ENCODE assay signal across 9 mouse cellular contexts in genomic region chr3:109491568-109491967, GRCm38 (mm10).
A peak's percentile ranks its signal among the peaks of the same experiment; 100 is the strongest.
DNase-seq lines count a peak whose midpoint lies in the region; ATAC-seq lines count a peak whose summit lies in the region.
"Had no signal": no experiment of that assay in that cellular context is flagged by ENCODE, and none has a peak within 500 bp of the region (broad histone marks: within the 10 kb centered on the region; RNA-seq: fewer than 3 reads in every experiment).

No protein-coding gene starts in this region.

- no peak for ATAC-seq in hindbrain, embryonic 12.5 days (ENCODE audit: low FRiP score)
- ATAC-seq in cerebellum, adult (ENCODE audit: insufficient number of reproducible peaks, low FRiP score, low TSS enrichment) = peak; percentile 77; the same call in 1 of the 2 replicates
- ATAC-seq in forebrain, embryonic 15.5 days (replicated peaks) = peak; percentile 76
- peak; percentile 62; the same call in 1 of the 2 replicates for ATAC-seq in midbrain, embryonic 11.5 days (ENCODE audit: low FRiP score)

- H3K4me2 ChIP-seq in hindbrain, embryonic 12.5 days (replicated peaks) = no peak overlapping the region
- no peak overlapping the region for H3K4me2 ChIP-seq in forebrain, embryonic 15.5 days (replicated peaks)
- no peak overlapping the region for H3K4me2 ChIP-seq in midbrain, embryonic 11.5 days
- H3K4me2 ChIP-seq: liver, embryonic 15.5 days had no signal

- H3K27ac ChIP-seq in hindbrain, embryonic 10.5 days = no peak overlapping the region
- H3K27ac ChIP-seq in hindbrain, embryonic 12.5 days = no peak overlapping the region
- H3K27ac ChIP-seq in forebrain, embryonic 15.5 days (replicated peaks) = no peak overlapping the region
- no peak overlapping the region for H3K27ac ChIP-seq in midbrain, embryonic 11.5 days (ENCODE audit: low read depth, low read length)
- H3K27ac ChIP-seq: liver, embryonic 15.5 days had no signal

- peaks cover 16% of the 10 kb centered on the region for H3K4me1 ChIP-seq in hindbrain, embryonic 10.5 days (replicated peaks)
- peaks cover 33% of the 10 kb centered on the region for H3K4me1 ChIP-seq in hindbrain, embryonic 12.5 days
- H3K4me1 ChIP-seq in forebrain, embryonic 15.5 days = peaks cover 6% of the 10 kb centered on the region; the same call in 1 of the 2 replicates
- peaks cover 5% of the 10 kb centered on the region; the same call in 1 of the 2 replicates for H3K4me1 ChIP-seq in midbrain, embryonic 11.5 days (ENCODE audit: control insufficient read depth, insufficient read depth, low read length)
- H3K4me1 ChIP-seq: liver, embryonic 15.5 days had no signal

- H3K4me3 ChIP-seq in hindbrain, embryonic 10.5 days = no peak overlapping the region
- no peak overlapping the region for H3K4me3 ChIP-seq in hindbrain, embryonic 12.5 days
- no peak overlapping the region for H3K4me3 ChIP-seq in forebrain, embryonic 15.5 days
- H3K4me3 ChIP-seq in midbrain, embryonic 11.5 days (ENCODE audit: low read depth, low read length) = no peak overlapping the region
- H3K4me3 ChIP-seq: liver, embryonic 15.5 days had no signal

- H3K9ac ChIP-seq in hindbrain, embryonic 12.5 days = no peak overlapping the region
- H3K9ac ChIP-seq in forebrain, embryonic 15.5 days (replicated peaks) = no peak overlapping the region
- H3K9ac ChIP-seq in midbrain, embryonic 11.5 days (ENCODE audit: low read length) = no peak overlapping the region
- H3K9ac ChIP-seq: liver, embryonic 15.5 days had no signal

- no peaks in the 10 kb centered on the region for H3K27me3 ChIP-seq in hindbrain, embryonic 10.5 days (ENCODE audit: insufficient read depth, poor library complexity, severe bottlenecking)
- no peaks in the 10 kb centered on the region for H3K27me3 ChIP-seq in hindbrain, embryonic 12.5 days
- H3K27me3 ChIP-seq in forebrain, embryonic 15.5 days = no peaks in the 10 kb centered on the region
- H3K27me3 ChIP-seq in midbrain, embryonic 11.5 days (ENCODE audit: control insufficient read depth, insufficient read depth, low read length) = no peaks in the 10 kb centered on the region
- H3K27me3 ChIP-seq: liver, embryonic 15.5 days had no signal

- H3K9me3 ChIP-seq in hindbrain, embryonic 10.5 days = no peaks in the 10 kb centered on the region
- H3K9me3 ChIP-seq in hindbrain, embryonic 12.5 days (replicated peaks) = no peaks in the 10 kb centered on the region
- no peaks in the 10 kb centered on the region for H3K9me3 ChIP-seq in forebrain, embryonic 15.5 days
- no peaks in the 10 kb centered on the region for H3K9me3 ChIP-seq in midbrain, embryonic 11.5 days (ENCODE audit: control insufficient read depth, low read length)
- H3K9me3 ChIP-seq: liver, embryonic 15.5 days had no signal

- H3K36me3 ChIP-seq in hindbrain, embryonic 10.5 days = no peaks in the 10 kb centered on the region
- no peaks in the 10 kb centered on the region for H3K36me3 ChIP-seq in hindbrain, embryonic 12.5 days
- no peaks in the 10 kb centered on the region for H3K36me3 ChIP-seq in forebrain, embryonic 15.5 days
- no peaks in the 10 kb centered on the region for H3K36me3 ChIP-seq in midbrain, embryonic 11.5 days (ENCODE audit: control insufficient read depth, insufficient read depth, low read length)
- H3K36me3 ChIP-seq: liver, embryonic 15.5 days had no signal

- WGBS in hindbrain, embryonic 10.5 days = 8% methylated on average over 2 of the region's 2 CpGs
- 8% methylated on average over 2 of the region's 2 CpGs for WGBS in hindbrain, embryonic 12.5 days
- WGBS in forebrain, embryonic 15.5 days = 8% methylated on average over 2 of the region's 2 CpGs
- 8% methylated on average over 2 of the region's 2 CpGs for WGBS in midbrain, embryonic 11.5 days

- DNase-seq in hindbrain, embryonic 10.5 days (ENCODE audit: low spot score) = peak; percentile 28
- peak; percentile 86 for DNase-seq in hindlimb bud, embryonic 11.5 days (ENCODE audit: extremely low spot score, low read depth, low spot score)
- peak; percentile 40 to 84 for DNase-seq in layer of hippocampus, postnatal 25 days (ENCODE audit: extremely low spot score in 1 of 2, low spot score in 1 of 2)
- DNase-seq in midbrain, embryonic 11.5 days (ENCODE audit: low spot score, missing footprints) = peak; percentile 98
- DNase-seq in spleen, adult 12 weeks (ENCODE audit: low spot score) = peak; percentile 9

Comparison
In these comparisons a context has a peak if more than half of its experiments do, and no peak if none do; other contexts are left out.
1. DNase-seq: peak in every context shown above with its lines; median percentile 98 in midbrain, embryonic 11.5 days; 86 in hindlimb bud, embryonic 11.5 days; 62 in layer of hippocampus, postnatal 25 days; 28 in hindbrain, embryonic 10.5 days; 9 in spleen, adult 12 weeks.